19 mouse cellular contexts compared by ENCODE assay signal in genomic region chr8:64379732-64380349, GRCm38 (mm10).
"Had no signal": no experiment of that assay in that cellular context is flagged by ENCODE, and none has a peak within 500 bp of the region (broad histone marks: within the 10 kb centered on the region; RNA-seq: fewer than 3 reads in every experiment).

No protein-coding gene starts in this region.

- H3K9ac ChIP-seq: lung, embryonic 15.5 days; midbrain, embryonic 12.5 days; neural tube, embryonic 13.5 days; neural tube, embryonic 15.5 days had no signal

- H3K9me3 ChIP-seq: lung, embryonic 15.5 days; midbrain, embryonic 10.5 days; midbrain, embryonic 12.5 days; neural tube, embryonic 13.5 days; neural tube, embryonic 15.5 days had no signal

- H3K4me1 ChIP-seq: lung, embryonic 15.5 days; midbrain, embryonic 10.5 days; midbrain, embryonic 12.5 days; neural tube, embryonic 13.5 days; neural tube, embryonic 15.5 days had no signal

- ATAC-seq: midbrain, embryonic 16.5 days had no signal

- H3K4me3 ChIP-seq: lung, embryonic 15.5 days; midbrain, embryonic 10.5 days; midbrain, embryonic 12.5 days; myocyte; neural tube, embryonic 13.5 days; neural tube, embryonic 15.5 days had no signal

- H3K27me3 ChIP-seq: lung, embryonic 15.5 days; midbrain, embryonic 12.5 days; neural tube, embryonic 13.5 days; neural tube, embryonic 15.5 days had no signal

- H3K4me2 ChIP-seq: lung, embryonic 15.5 days; midbrain, embryonic 12.5 days; neural tube, embryonic 13.5 days; neural tube, embryonic 15.5 days had no signal

- DNase-seq: lung, adult 18-20 months; lung, postnatal 10 days; lung, postnatal 4 days; midbrain, embryonic 14.5 days; retina, postnatal 1 day; right cerebral cortex, adult 18-20 months; right cerebral cortex, postnatal 25 days; right cerebral cortex, postnatal 4 days; spleen, adult 18-20 months; thymus, adult 18-20 months; thymus, postnatal 14 days; thymus, postnatal 36 days had no signal

- H3K27ac ChIP-seq: lung, embryonic 15.5 days; midbrain, embryonic 10.5 days; midbrain, embryonic 12.5 days; neural tube, embryonic 13.5 days; neural tube, embryonic 15.5 days had no signal

- H3K36me3 ChIP-seq: lung, embryonic 15.5 days; midbrain, embryonic 10.5 days; midbrain, embryonic 12.5 days; neural tube, embryonic 13.5 days; neural tube, embryonic 15.5 days had no signal
